Mouse (Mus musculus) forebrain, embryonic 13.5 days (tissue): ENCODE data around the gene Ube2q2. TPM values are rescaled to one million over a fixed set of nuclear protein-coding genes. Genes with fewer than 3 reads are reported as not detected.
"Not testable (repeated sequence)": the region's sequence is repeated elsewhere in the genome, so short reads cannot be mapped to it uniquely, and the experiment has no call there.

Source experiments
- ATAC-seq: fragments of 200-750 bp; cut with Nextera tagmentation; 2 replicates; pipeline ENCODE4 v1.8.0; 2017
- H3K27ac ChIP-seq: fragments of 300-500 bp; sonication (generic); 2 replicates; pipeline ENCODE4 v1.5.1; 2015; ENCODE audit warnings: inconsistent platforms, mild to moderate bottlenecking, moderate library complexity
- H3K27me3 ChIP-seq: fragments of 300-500 bp; sonication (generic); 2 replicates; pipeline ENCODE4 v1.6.1; 2015; ENCODE audit warnings: mild to moderate bottlenecking, inconsistent platforms
- H3K36me3 ChIP-seq: fragments of 300-500 bp; sonication (generic); 2 replicates; pipeline ENCODE4 v1.6.1; 2015; ENCODE audit warnings: mild to moderate bottlenecking, inconsistent platforms; ENCODE audit not compliant: poor library complexity, severe bottlenecking
- H3K4me1 ChIP-seq: fragments of 300-500 bp; sonication (generic); 2 replicates; pipeline ENCODE4 v1.6.1; 2015; ENCODE audit warnings: inconsistent platforms
- H3K4me2 ChIP-seq: fragments of 300-500 bp; sonication (generic); 2 replicates; pipeline ENCODE4 v1.6.1; 2015; ENCODE audit warnings: inconsistent platforms, mild to moderate bottlenecking, moderate library complexity
- H3K4me3 ChIP-seq: fragments of 300-500 bp; sonication (generic); 2 replicates; pipeline ENCODE4 v1.5.1; 2015; ENCODE audit warnings: mild to moderate bottlenecking, inconsistent platforms
- H3K9ac ChIP-seq: fragments of 300-500 bp; sonication (generic); 2 replicates; pipeline ENCODE4 v1.6.1; 2015; ENCODE audit warnings: mild to moderate bottlenecking, inconsistent platforms
- H3K9me3 ChIP-seq: fragments of 300-500 bp; sonication (generic); replicated peaks from 2 replicates; pipeline ENCODE4 v1.6.1; 2016; ENCODE audit warnings: inconsistent platforms
- WGBS: fragments of 180-500 bp; shearing (Covaris S2); methylation state at CpG from one replicate; pipeline ENCODE4 v1.1.7; 2015; 5-methylcytosine and 5-hydroxymethylcytosine counted together
- polyA plus RNA-seq: library from polyadenylated mRNA; unstranded; fragments of >200 nt; fragmentation: Nextera tagmentation; extraction: Ambion mirVana; gene quantifications from 2 replicates; pipeline ENCODE4 v1.2.1, GENCODE M21; 2015

Gene Ube2q2
- polyA plus RNA-seq: 25.7 and 32.0 TPM in 2 replicates

DNA sequence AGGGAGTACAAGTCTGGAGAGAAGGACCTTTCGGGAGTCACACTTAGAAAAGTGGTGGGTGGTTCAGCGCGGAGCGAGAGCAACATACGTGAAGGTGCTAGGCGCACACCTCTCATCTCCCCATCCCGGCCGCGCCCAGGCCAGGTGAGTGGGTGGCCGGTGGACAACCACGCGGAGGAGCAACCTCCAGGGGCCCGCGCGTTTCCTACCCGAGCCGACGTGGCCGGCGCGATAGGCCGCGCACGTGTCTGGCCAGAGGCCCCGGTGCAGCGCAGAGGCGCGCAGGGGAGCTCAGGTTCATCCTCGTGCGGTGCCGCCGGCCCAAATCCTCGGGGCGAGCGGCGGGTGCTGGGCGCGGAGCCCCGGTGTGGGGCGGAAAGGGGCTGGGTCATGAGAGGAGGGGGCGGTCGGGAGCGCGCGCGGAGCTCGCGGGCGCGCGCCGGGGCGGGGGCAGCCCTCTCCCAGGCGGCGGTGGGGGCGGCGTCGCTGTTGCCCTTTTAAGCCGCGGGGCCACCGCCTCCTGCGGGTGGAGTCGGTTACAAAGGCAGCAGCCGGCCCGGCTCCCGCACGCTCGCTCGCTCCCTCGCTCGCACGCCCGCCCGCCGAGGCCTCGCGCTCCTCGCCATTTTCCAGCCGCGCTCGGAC lies at the start of gene Ube2q2:
TSS of gene Ube2q2 (plus strand) at position 1 of the 645 bp plus-strand sequence.
- no peaks in the 10 kb centered on the region for H3K27me3 ChIP-seq
- under 1% methylated on average over 56 of the region's 81 CpGs for WGBS
- H3K4me2 ChIP-seq: peak within 1 kb of the TSS; percentile 91
- peak within 1 kb of the TSS; percentile 95 for H3K4me3 ChIP-seq
- H3K9ac ChIP-seq: peak within 1 kb of the TSS; percentile 94
- H3K9me3 ChIP-seq: no peaks in the 10 kb centered on the region
- ATAC-seq: peak; percentile 91
- H3K36me3 ChIP-seq: no peaks in the 10 kb centered on the region
- H3K4me1 ChIP-seq: peaks cover 27% of the 10 kb centered on the region
- peak within 1 kb of the TSS; percentile 79 for H3K27ac ChIP-seq

DNA sequence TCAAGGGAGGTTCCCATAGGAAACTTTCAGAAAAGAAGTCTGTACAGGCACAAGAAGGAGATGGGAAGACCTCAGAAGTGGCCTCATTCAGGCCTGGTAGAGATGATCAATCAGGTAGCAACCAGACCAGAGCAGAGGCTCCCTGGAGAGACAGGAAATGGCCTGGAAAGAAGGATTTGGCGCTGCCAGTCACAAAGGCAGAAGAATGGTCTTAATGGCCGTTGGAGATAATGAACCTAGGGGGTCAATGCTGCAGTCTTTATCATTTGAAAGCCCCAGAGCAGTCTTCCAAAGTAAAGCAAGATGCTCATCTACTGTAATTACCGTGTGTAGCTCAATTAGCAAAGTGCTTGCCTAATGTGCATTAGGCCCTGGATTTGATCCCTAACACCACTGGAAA lies 47.5 kb upstream of the Ube2q2 start:
- Histone ChIP-seq H3K36me3 (no peaks in the 10 kb centered on the region), H3K9ac (no peak overlapping the region), H3K27me3 (no peaks in the 10 kb centered on the region), H3K9me3 (no peaks in the 10 kb centered on the region; the same call in 1 of the 2 replicates), H3K27ac (no peak overlapping the region), H3K4me2 (no peak overlapping the region), H3K4me1 (no peaks in the 10 kb centered on the region), H3K4me3 (no peak overlapping the region)
- 35% methylated on average over 3 of the region's 3 CpGs for WGBS
- ATAC-seq: no peak

DNA sequence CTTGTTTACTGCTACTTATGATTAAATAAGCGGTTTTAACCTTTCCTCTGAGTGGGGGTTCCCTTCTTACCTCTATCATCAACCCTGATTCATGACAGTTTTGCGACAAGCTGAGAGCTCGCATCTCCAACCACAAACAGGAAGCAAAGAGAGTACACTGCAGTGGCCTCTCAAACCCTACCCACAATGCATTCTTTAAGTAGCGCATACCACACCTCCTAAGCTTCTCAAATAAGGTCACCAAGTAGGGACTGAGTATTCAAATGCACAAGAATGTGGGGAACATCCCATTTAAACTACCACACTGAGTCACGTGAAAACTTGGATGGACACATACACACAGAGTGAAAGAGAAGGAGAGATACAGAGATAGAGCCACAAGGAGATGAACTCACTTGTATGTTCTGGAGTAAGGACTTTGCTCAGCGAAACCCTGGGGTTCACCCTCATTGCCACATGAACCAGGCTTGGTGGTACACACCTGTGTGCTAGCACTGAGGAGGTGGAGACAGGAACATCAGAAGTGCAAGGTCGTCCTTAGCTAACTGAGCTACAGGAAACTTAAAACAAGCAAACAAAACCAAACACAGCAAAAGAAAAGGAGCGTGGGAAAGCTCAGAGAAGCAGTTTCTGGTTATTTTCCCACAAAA lies 46.3 kb upstream of the Ube2q2 start:
- 92% methylated on average over 8 of the region's 8 CpGs for WGBS
- no peak for ATAC-seq
- H3K9ac ChIP-seq: no peak overlapping the region
- H3K4me3 ChIP-seq: no peak overlapping the region
- no peaks in the 10 kb centered on the region; the same call in 1 of the 2 replicates for H3K9me3 ChIP-seq
- H3K36me3 ChIP-seq: no peaks in the 10 kb centered on the region
- H3K4me1 ChIP-seq: no peaks in the 10 kb centered on the region
- H3K27me3 ChIP-seq: no peaks in the 10 kb centered on the region
- H3K27ac ChIP-seq: no peak overlapping the region
- H3K4me2 ChIP-seq: no peak overlapping the region

DNA sequence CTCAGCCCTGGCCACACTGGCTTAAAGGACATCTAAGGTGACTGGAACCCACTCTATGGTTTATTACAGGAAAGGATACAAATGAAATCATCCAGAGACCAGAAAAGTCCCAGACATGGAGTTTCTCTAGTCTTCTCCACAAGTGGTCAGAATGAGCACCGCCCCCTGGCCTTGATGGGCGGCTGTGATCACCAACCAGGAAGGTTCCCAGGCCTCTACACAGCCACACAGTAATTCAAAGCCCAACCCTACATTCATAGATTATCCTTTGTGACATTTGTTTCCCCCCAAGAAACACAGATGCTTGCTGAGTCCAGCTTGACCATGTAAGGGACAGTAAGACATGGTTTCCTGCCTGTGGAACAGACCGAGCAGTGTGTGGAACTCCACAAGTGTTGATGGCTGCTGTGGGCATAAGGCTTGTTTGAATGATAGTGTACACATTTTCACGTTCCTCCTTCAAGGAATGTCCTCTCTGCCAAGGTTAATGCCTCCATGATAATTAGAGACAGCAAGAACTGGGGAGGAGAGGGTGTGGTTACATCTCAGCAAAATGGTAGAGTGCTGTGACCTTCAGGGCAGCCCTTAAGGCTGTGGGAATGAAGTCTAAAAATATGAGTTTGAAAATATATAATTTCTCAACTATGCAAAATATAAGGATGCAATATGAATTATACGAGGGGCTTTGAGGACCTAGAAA lies 45.6 kb upstream of the Ube2q2 start:
- Histone ChIP-seq H3K9me3 (no peaks in the 10 kb centered on the region; the same call in 1 of the 2 replicates), H3K36me3 (no peaks in the 10 kb centered on the region), H3K4me2 (no peak overlapping the region), H3K4me1 (no peaks in the 10 kb centered on the region), H3K4me3 (no peak overlapping the region), H3K27ac (no peak overlapping the region), H3K9ac (no peak overlapping the region), H3K27me3 (no peaks in the 10 kb centered on the region)
- 88% methylated on average over 5 of the region's 5 CpGs for WGBS
- no peak for ATAC-seq

DNA sequence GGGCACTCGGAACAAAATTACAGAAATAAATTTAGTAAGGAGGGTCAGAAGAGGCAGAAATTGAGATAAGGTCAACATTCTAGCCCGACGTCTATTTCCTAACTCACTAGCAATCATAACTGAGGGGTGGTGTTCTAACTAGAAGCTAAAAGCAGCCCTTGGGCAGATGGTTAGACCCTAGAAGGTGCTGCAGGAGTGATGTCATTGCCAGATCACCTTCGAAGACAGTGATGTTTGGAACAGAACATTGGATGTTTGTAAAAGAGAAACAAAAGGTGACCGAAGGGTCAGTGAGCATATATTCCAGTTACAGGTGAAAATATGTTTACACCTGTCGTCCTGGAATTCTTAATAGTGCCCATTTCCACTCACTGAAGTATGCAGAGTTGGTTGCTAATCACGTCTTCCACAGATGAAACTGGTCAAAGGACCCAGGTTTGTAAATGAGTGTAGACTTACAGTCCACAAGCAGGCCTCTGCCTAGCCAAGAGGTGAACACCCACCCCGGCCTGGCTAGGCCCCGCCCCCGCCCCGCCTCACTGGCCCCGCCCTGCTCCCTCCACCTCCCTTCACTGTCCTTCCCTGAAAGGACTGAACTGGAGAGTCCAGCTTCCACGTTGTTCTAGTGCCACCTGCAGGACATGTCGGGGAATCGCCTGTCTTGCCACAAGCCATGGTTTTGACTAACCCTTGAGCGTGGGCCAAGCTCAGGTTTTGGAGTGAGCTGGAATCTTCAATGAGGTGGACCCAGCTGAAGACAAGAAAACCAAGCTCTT lies 38.4 kb upstream of the Ube2q2 start:
- no peak overlapping the region for H3K4me2 ChIP-seq
- H3K4me1 ChIP-seq: no peaks in the 10 kb centered on the region
- H3K27me3 ChIP-seq: no peaks in the 10 kb centered on the region
- H3K9me3 ChIP-seq: no peaks in the 10 kb centered on the region
- WGBS: 30% methylated on average over 16 of the region's 16 CpGs
- ATAC-seq: peak; percentile 92
- H3K27ac ChIP-seq: no peak overlapping the region
- no peaks in the 10 kb centered on the region for H3K36me3 ChIP-seq
- H3K4me3 ChIP-seq: no peak overlapping the region
- no peak overlapping the region for H3K9ac ChIP-seq

DNA sequence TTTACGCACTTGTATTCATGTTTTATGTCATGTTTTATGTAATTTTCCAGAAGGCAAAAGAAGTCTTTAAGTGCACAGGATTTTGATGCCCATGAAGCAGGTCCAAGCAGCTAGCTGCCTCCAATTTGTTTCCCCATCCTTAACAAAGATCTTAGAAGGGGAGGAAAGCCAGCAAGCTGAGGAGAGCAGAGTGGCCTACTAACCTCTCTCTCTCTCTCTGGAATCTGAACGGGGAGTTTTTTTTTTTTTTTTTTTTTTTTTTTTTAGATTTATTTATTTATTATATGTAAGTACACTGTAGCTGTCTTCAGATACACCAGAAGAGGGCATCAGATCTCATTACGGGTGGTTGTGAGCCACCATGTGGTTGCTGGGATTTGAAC lies 37.8 kb upstream of the Ube2q2 start:
- not testable (repeated sequence) for H3K9ac ChIP-seq, H3K36me3 ChIP-seq, H3K4me2 ChIP-seq, H3K27me3 ChIP-seq, H3K4me3 ChIP-seq, H3K4me1 ChIP-seq, H3K27ac ChIP-seq, H3K9me3 ChIP-seq, ATAC-seq
- WGBS: 38% methylated on average over 3 of the region's 3 CpGs

DNA sequence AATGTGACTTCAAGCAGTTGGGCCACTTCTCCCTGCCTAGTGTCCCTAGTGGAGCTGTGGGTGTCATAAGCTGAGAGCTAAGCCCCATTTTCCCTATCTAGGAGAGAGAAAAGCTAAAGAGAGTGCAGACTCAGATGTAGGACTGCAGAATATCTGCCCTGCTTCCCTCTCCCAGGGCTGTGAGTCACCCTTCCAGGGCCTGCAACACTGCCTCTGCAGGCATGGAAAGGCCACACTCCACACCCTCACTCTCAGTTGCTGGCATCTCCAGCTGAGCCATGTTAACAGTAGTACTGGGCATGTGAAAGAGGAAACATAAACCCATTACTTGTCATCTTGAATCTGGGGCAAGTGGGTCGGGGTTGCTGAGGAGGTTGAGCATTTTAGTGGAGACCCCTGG lies 33.9 kb upstream of the Ube2q2 start:
- 0 out of 2 replicates have a peak, but pooled peaks cover 3% of the 10 kb centered on the region for H3K4me1 ChIP-seq
- no peak overlapping the region for H3K9ac ChIP-seq
- no peaks in the 10 kb centered on the region for H3K9me3 ChIP-seq
- H3K4me3 ChIP-seq: no peak overlapping the region
- no peak overlapping the region for H3K4me2 ChIP-seq
- WGBS: 95% methylated on average over 1 of the region's 1 CpGs
- H3K36me3 ChIP-seq: no peaks in the 10 kb centered on the region
- H3K27me3 ChIP-seq: no peaks in the 10 kb centered on the region
- ATAC-seq: no peak
- H3K27ac ChIP-seq: no peak overlapping the region

DNA sequence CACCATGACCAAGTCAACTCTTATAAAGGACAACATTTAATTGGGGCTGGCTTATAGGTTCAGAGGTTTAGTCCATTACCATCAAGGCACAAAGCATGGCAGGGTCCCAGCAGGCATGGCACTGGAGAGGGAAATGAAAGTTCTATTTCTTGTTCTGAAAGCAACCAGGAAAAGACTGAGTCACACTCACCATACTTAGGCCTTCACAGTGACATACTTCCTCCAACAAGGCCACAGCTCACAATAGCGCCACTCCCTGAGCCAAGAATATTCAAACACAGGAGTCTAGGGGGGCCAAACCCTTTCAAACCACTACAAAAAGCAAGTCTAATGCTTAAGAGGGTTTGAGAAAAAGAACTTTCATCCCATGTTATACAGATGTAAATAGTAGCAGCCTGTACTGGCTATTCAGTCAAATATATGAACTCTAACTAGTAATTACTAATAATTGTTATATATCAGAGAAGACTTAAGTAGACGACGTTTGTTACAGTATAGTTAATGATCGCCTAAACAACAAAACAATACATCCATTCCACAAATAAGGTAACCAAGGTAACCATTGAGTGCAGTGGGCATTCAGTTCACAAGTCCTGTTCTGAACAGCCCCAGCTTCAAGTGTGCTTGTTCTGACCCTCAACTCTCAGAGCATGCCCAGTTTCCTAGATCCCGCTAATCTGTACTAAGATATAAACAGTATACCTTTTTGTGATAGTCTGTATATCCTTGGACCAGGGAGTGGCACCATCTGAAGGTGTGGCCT lies 31.2 kb upstream of the Ube2q2 start:
- Histone ChIP-seq H3K4me1 (0 out of 2 replicates have a peak, but pooled peaks cover 3% of the 10 kb centered on the region), H3K36me3 (no peaks in the 10 kb centered on the region), H3K9ac (no peak overlapping the region), H3K4me2 (no peak overlapping the region), H3K4me3 (no peak overlapping the region), H3K9me3 (no peaks in the 10 kb centered on the region), H3K27me3 (no peaks in the 10 kb centered on the region), H3K27ac (no peak overlapping the region)
- ATAC-seq: peak; percentile 38; the same call in 1 of the 2 replicates
- 56% methylated on average over 5 of the region's 5 CpGs for WGBS

DNA sequence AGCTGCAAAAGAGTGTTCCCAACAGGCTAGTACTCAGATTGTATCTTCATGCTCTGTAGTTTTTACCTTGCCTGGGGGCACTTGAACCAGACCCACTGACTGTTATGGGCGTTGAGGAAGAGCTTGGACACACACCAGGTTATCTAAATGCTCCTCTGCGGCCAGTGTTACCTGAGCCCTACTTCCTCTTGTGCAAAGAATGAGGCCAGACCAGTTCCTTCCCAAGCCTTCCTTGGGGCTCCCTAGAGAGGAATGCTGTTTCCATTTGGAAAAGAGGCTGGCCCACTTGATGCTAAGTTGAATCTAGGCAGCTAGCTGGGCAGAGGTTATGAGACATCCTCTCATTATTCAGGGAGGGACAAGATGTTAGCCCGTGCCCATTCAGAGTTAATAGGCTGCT lies 26.1 kb upstream of the Ube2q2 start:
- Histone ChIP-seq H3K36me3 (no peaks in the 10 kb centered on the region), H3K27me3 (no peaks in the 10 kb centered on the region), H3K9me3 (no peaks in the 10 kb centered on the region), H3K4me3 (no peak overlapping the region), H3K27ac (no peak overlapping the region), H3K4me1 (no peaks in the 10 kb centered on the region), H3K4me2 (no peak overlapping the region), H3K9ac (no peak overlapping the region)
- WGBS: 65% methylated on average over 3 of the region's 3 CpGs
- ATAC-seq: no peak

DNA sequence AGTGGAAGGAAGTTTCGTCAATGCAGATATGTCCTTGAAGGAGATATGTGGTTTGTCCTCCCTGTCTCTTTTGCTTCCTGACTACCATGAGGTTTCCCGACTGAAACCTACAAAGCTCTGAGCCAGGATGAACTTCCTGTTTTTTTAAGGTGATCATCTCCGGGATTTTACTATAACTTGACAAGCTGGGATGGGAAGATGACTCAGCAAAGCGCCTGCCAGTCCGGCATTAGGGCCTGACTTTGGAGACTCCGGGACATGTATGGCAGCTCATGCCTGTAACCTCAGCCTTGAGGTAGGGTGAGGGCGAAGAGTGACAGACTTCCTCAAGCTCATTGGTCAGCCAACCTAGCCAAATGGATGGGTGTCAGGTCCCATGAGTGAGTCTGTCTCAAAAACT lies 22.9 kb upstream of the Ube2q2 start:
- no peaks in the 10 kb centered on the region for H3K9me3 ChIP-seq
- H3K27me3 ChIP-seq: no peaks in the 10 kb centered on the region
- H3K36me3 ChIP-seq: no peaks in the 10 kb centered on the region
- H3K4me2 ChIP-seq: no peak overlapping the region
- no peak for ATAC-seq
- no peaks in the 10 kb centered on the region for H3K4me1 ChIP-seq
- H3K4me3 ChIP-seq: no peak overlapping the region
- H3K9ac ChIP-seq: no peak overlapping the region
- no peak overlapping the region for H3K27ac ChIP-seq
- 93% methylated on average over 7 of the region's 7 CpGs for WGBS

DNA sequence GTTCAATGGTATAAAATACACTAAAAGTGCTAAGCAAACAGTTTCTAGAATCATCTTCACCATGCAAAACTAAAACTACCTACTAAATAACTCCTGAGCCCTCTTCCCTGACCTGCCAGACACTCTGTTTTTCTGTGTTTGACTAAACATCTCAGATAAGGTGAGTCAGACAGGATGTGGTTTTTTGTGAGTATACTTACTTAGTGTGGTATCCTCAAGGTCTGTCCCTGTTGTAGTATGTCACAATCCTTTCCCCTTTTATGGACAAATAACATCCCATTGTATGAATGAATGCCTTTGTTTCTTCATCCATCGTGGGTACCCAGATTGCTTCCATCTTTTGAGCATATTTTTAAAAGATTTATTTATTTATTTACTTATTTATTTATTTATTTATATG lies 22.4 kb upstream of the Ube2q2 start:
- no peak overlapping the region for H3K4me2 ChIP-seq
- H3K27ac ChIP-seq: no peak overlapping the region
- H3K4me1 ChIP-seq: no peaks in the 10 kb centered on the region
- no peak overlapping the region for H3K4me3 ChIP-seq
- 78% methylated on average over 1 of the region's 1 CpGs for WGBS
- ATAC-seq: no peak
- no peaks in the 10 kb centered on the region for H3K27me3 ChIP-seq
- no peaks in the 10 kb centered on the region for H3K36me3 ChIP-seq
- H3K9ac ChIP-seq: no peak overlapping the region
- H3K9me3 ChIP-seq: no peaks in the 10 kb centered on the region
